Mouse (Mus musculus): ENCODE data around the gene Phtf1. TPM values are rescaled to one million over a fixed set of nuclear protein-coding genes. Genes with fewer than 3 reads are reported as not detected.

Phtf1 gene
- polyA plus RNA-seq, 1 experiment = 10.0 TPM

DNA sequence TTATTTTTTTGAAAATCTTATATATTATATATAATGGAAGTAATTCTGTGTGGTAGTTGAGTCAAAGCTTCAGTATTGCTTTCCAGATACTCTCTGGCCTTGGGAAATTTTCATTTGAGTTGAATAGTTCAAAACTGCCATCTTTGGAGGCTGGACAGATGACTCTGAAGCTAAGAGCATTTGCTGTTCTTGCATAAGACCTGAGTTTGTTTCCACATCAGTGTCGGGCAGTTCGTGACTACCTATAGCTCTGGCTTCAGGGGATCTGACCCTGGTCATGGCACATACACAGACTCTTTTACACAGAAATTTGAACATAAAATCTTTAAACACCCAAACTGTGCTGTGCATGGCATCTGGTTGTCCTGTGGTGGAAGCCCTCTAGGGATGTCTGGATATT, 17.3 kb downstream of the Phtf1 start:
- Histone ChIP-seq H3K27me3 (ENCODE audit: control insufficient read depth, insufficient read depth, insufficient read length) (no peaks in the 10 kb centered on the region), H3ac (ENCODE audit: control insufficient read depth, insufficient read length, low read depth) (no peak overlapping the region), H3K79me2 (ENCODE audit: control insufficient read depth, insufficient read depth) (no peaks in the 10 kb centered on the region), H3K4me3 (ENCODE audit: insufficient read depth, poor library complexity, severe bottlenecking) (no peak overlapping the region), H3K36me3 (ENCODE audit: control insufficient read depth, insufficient read depth) (peaks cover 62% of the 10 kb centered on the region), H3K79me3 (ENCODE audit: low read depth) (no peaks in the 10 kb centered on the region)
- TF ChIP-seq USF1 (IDR thresholded peaks at IDR 0.05; ENCODE audit: low read depth) = no peak
- no peak for TF ChIP-seq MYOD1 (IDR thresholded peaks at IDR 0.05; ENCODE audit: control insufficient read depth, insufficient read length, low read depth)
- TF ChIP-seq FOSL1 (IDR thresholded peaks at IDR 0.05; ENCODE audit: insufficient read depth, low read length, poor library complexity, severe bottlenecking) = no peak
- TF ChIP-seq MYOG (IDR thresholded peaks at IDR 0.05; ENCODE audit: control insufficient read depth, extremely low read depth, insufficient read length) = no peak
- TF ChIP-seq CEBPB (IDR thresholded peaks at IDR 0.05; ENCODE audit: low read depth) = no peak
- no peak for TF ChIP-seq MAX (IDR thresholded peaks at IDR 0.05)
- TF ChIP-seq CTCF (IDR thresholded peaks at IDR 0.05; ENCODE audit: control insufficient read depth, insufficient read depth, insufficient read length) = no peak

DNA sequence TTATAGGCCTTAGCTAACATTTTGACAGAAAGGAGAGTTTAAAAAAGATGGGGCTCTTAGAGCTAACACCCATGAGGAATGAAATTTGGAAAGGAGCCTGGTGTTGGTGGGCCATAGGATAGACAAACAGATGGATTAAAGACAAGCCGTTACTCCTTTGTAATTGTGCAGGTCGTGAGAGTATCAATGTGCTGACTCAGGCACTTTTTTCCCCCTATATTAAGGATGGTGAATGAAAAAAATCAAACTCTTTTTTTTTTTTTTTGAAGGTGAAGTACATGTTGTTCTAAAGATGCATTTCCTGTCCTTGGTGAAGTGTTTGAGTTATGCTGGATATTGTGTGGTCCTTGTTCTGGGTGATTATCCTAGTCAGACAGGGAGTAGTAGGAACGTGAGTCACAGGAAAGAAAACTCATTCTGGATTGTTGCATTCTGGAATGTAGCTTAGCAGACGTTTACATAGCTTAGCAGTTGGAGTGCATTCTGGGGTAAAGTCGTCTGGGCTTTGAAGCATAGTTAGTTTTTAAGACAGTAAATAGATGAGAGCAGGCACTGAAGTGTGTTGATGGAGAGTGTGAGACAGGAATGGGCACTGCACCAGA, 20.0 kb downstream of the Phtf1 start:
- Histone ChIP-seq H3K27me3 (ENCODE audit: control insufficient read depth, insufficient read depth, insufficient read length) (no peaks in the 10 kb centered on the region), H3ac (ENCODE audit: control insufficient read depth, insufficient read length, low read depth) (no peak overlapping the region), H3K79me2 (ENCODE audit: control insufficient read depth, insufficient read depth) (no peaks in the 10 kb centered on the region), H3K36me3 (ENCODE audit: control insufficient read depth, insufficient read depth) (peaks cover 78% of the 10 kb centered on the region), H3K4me3 (ENCODE audit: insufficient read depth, poor library complexity, severe bottlenecking) (no peak overlapping the region), H3K79me3 (ENCODE audit: low read depth) (no peaks in the 10 kb centered on the region)
- TF ChIP-seq FOSL1 (IDR thresholded peaks at IDR 0.05; ENCODE audit: insufficient read depth, low read length, poor library complexity, severe bottlenecking) (no peak), MAX (IDR thresholded peaks at IDR 0.05) (no peak), MYOG (IDR thresholded peaks at IDR 0.05; ENCODE audit: control insufficient read depth, extremely low read depth, insufficient read length) (no peak), USF1 (IDR thresholded peaks at IDR 0.05; ENCODE audit: low read depth) (no peak), CEBPB (IDR thresholded peaks at IDR 0.05; ENCODE audit: low read depth) (no peak), MYOD1 (IDR thresholded peaks at IDR 0.05; ENCODE audit: control insufficient read depth, insufficient read length, low read depth) (no peak), CTCF (IDR thresholded peaks at IDR 0.05; ENCODE audit: control insufficient read depth, insufficient read depth, insufficient read length) (no peak)

DNA sequence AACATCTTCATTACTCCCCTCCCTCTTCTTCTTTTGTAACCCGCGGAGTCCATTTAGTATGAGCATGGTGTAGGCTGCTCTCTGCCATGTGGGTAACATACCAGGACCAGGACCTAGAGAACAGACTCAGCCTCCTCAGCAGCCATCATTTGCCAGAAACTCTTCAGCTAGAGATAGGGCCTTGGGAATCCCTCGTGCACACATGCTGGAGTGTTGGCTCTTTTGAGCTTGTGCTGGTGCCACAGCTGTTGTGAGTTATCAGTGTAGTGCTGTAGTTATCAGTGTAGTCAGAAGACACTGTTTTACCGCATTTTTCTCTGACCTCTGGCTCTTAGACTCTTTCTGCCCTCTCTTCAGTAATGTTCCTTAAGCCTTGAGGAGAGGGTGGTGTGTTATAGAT, 21.4 kb downstream of the Phtf1 start:
- no peak overlapping the region for H3K4me3 ChIP-seq (ENCODE audit: insufficient read depth, poor library complexity, severe bottlenecking)
- H3K79me2 ChIP-seq (ENCODE audit: control insufficient read depth, insufficient read depth) = no peaks in the 10 kb centered on the region

GRCm38 (mm10) chr3:103991271-103991670, 23.4 kb downstream of the Phtf1 start:
- peaks cover 67% of the 10 kb centered on the region for H3K36me3 ChIP-seq (ENCODE audit: control insufficient read depth, insufficient read depth)
- no peak overlapping the region for H3ac ChIP-seq (ENCODE audit: control insufficient read depth, insufficient read length, low read depth)
- H3K79me2 ChIP-seq (ENCODE audit: control insufficient read depth, insufficient read depth) = no peaks in the 10 kb centered on the region
- H3K4me3 ChIP-seq (ENCODE audit: insufficient read depth, poor library complexity, severe bottlenecking) = no peak overlapping the region
- TF ChIP-seq FOSL1 (IDR thresholded peaks at IDR 0.05; ENCODE audit: insufficient read depth, low read length, poor library complexity, severe bottlenecking) (no peak), MYOD1 (IDR thresholded peaks at IDR 0.05; ENCODE audit: control insufficient read depth, insufficient read length, low read depth) (no peak), CTCF (IDR thresholded peaks at IDR 0.05; ENCODE audit: control insufficient read depth, insufficient read depth, insufficient read length) (no peak), MAX (IDR thresholded peaks at IDR 0.05) (no peak), USF1 (IDR thresholded peaks at IDR 0.05; ENCODE audit: low read depth) (no peak), CEBPB (IDR thresholded peaks at IDR 0.05; ENCODE audit: low read depth) (no peak), MYOG (IDR thresholded peaks at IDR 0.05; ENCODE audit: control insufficient read depth, extremely low read depth, insufficient read length) (no peak)
- H3K27me3 ChIP-seq (ENCODE audit: control insufficient read depth, insufficient read depth, insufficient read length) = no peaks in the 10 kb centered on the region
- H3K79me3 ChIP-seq (ENCODE audit: low read depth) = no peaks in the 10 kb centered on the region

More for the DNA sequence above, 21.4 kb downstream of the Phtf1 start:
- H3K36me3 ChIP-seq (ENCODE audit: control insufficient read depth, insufficient read depth) = peaks cover 77% of the 10 kb centered on the region
- H3ac ChIP-seq (ENCODE audit: control insufficient read depth, insufficient read length, low read depth) = no peak overlapping the region
- no peaks in the 10 kb centered on the region for H3K27me3 ChIP-seq (ENCODE audit: control insufficient read depth, insufficient read depth, insufficient read length)
- H3K79me3 ChIP-seq (ENCODE audit: low read depth) = no peaks in the 10 kb centered on the region
- TF ChIP-seq FOSL1 (IDR thresholded peaks at IDR 0.05; ENCODE audit: insufficient read depth, low read length, poor library complexity, severe bottlenecking) (no peak), MYOG (IDR thresholded peaks at IDR 0.05; ENCODE audit: control insufficient read depth, extremely low read depth, insufficient read length) (no peak), CEBPB (IDR thresholded peaks at IDR 0.05; ENCODE audit: low read depth) (no peak)

DNA sequence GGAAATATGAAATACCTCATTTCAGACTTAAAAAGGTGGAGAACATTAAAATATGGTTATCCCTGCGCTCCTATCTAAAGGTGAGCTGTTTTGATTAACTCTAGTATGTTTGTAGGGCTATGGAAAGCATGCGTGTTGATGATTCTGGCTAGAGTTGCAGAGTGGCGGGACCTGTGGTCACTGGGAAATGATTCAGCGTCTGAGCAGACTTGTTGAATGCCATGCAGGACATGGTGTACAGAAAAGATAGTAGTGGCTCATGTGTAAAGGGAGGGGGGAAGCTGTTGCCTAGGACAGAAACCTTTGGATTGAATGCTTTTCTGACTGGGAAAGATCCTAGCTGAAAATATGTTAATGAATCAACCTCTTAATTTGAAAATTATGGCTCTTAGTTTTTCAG, 30.8 kb downstream of the Phtf1 start:
- no peak overlapping the region for H3ac ChIP-seq (ENCODE audit: control insufficient read depth, insufficient read length, low read depth)
- H3K79me3 ChIP-seq (ENCODE audit: low read depth) = no peaks in the 10 kb centered on the region
- H3K36me3 ChIP-seq (ENCODE audit: control insufficient read depth, insufficient read depth) = peaks cover 36% of the 10 kb centered on the region
- H3K4me3 ChIP-seq (ENCODE audit: insufficient read depth, poor library complexity, severe bottlenecking) = no peak overlapping the region
- H3K27me3 ChIP-seq (ENCODE audit: control insufficient read depth, insufficient read depth, insufficient read length) = no peaks in the 10 kb centered on the region
- TF ChIP-seq USF1 (IDR thresholded peaks at IDR 0.05; ENCODE audit: low read depth) = no peak
- TF ChIP-seq MYOG (IDR thresholded peaks at IDR 0.05; ENCODE audit: control insufficient read depth, extremely low read depth, insufficient read length) = no peak
- no peak for TF ChIP-seq CEBPB (IDR thresholded peaks at IDR 0.05; ENCODE audit: low read depth)
- TF ChIP-seq MYOD1 (IDR thresholded peaks at IDR 0.05; ENCODE audit: control insufficient read depth, insufficient read length, low read depth) = no peak
- TF ChIP-seq MAX (IDR thresholded peaks at IDR 0.05) = no peak
- no peak for TF ChIP-seq FOSL1 (IDR thresholded peaks at IDR 0.05; ENCODE audit: insufficient read depth, low read length, poor library complexity, severe bottlenecking)
- no peak for TF ChIP-seq CTCF (IDR thresholded peaks at IDR 0.05; ENCODE audit: control insufficient read depth, insufficient read depth, insufficient read length)
- no peaks in the 10 kb centered on the region for H3K79me2 ChIP-seq (ENCODE audit: control insufficient read depth, insufficient read depth)

Data from C2C12 (cell line).